20 mouse cellular contexts compared by ENCODE assay signal in the genomic region with DNA sequence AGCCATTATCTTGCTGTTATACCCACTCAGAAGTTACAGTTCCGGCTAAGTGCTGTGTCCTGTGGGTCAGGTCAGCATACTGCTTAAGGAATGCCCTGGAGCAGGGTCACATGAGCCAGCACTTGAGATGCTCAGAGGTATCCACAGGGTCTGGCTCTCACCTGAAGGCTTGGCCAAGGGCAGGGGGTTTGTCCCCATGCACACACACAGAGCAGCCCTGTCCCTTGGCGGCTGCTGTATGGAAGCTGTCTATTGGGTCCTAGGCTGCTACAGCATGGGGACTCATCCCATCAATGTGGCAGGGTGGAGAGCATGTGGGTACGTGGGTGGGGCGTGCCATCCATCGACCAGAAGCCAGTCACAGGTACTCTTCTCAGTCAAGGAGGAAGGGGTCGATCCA.
"Had no signal": no experiment of that assay in that cellular context is flagged by ENCODE, and none has a peak within 500 bp of the region (broad histone marks: within the 10 kb centered on the region; RNA-seq: fewer than 3 reads in every experiment).

No protein-coding gene starts in this region.

- H3K27me3 ChIP-seq: liver, embryonic 13.5 days had no signal

- H3K4me3 ChIP-seq: layer of hippocampus, adult 2 months; limb, embryonic 10.5 days; limb, embryonic 13.5 days; liver, embryonic 13.5 days had no signal

- H3K27ac ChIP-seq: kidney, postnatal 0 days; layer of hippocampus, adult 2 months; limb, embryonic 10.5 days; limb, embryonic 13.5 days; liver, embryonic 13.5 days; stomach, postnatal 0 days had no signal

- H3K36me3 ChIP-seq: limb, embryonic 10.5 days; limb, embryonic 13.5 days; liver, embryonic 13.5 days had no signal

- H3K4me2 ChIP-seq: limb, embryonic 13.5 days; liver, embryonic 13.5 days; midbrain, embryonic 11.5 days had no signal

- DNase-seq: kidney, postnatal 25 days; layer of hippocampus, adult 9-11 months; liver; liver, embryonic 13.5 days; lung, adult 2 months; lung, postnatal 14 days; lung, postnatal 4 days; midbrain, embryonic 14.5 days; right cerebral cortex, adult 18-20 months; right cerebral cortex, postnatal 14 days; right cerebral cortex, postnatal 4 days; thymus, adult 2 months; thymus, postnatal 14 days; thymus, postnatal 4 days had no signal

- H3K9ac ChIP-seq: limb, embryonic 13.5 days; liver, embryonic 13.5 days had no signal

- H3K9me3 ChIP-seq: limb, embryonic 10.5 days; limb, embryonic 13.5 days; liver, embryonic 13.5 days had no signal

- H3K4me1 ChIP-seq: limb, embryonic 10.5 days; limb, embryonic 13.5 days; liver, embryonic 13.5 days had no signal
